Mouse (Mus musculus): ENCODE measurements around the gene Ube2ql1.

Gene Ube2ql1

DNA sequence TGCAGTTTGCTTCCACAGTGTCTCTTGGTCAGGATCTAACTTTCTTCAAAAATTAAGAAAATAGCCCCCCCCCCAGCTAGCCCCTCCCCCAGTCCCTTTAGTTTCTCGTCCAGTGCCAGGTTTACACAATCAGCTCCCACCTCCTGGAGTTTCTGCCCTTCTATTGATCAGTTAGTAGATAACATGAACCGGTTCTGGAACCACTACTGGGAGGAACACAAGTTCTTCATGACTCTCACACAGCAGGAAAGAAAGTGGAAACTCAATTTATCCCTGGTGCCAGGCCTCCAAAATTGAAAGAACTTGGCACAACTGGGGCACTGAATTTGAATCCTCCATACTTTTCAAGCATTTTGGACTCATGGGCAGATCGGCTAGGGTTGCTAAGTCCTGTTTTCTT, 85.2 kb downstream of the Ube2ql1 start:
- POLR2A ChIA-PET: interaction anchor here in 2 of 4 experiments (0.6 to 1.3 kb wide), 3 partner anchors 17 to 129 kb away, joined by 3 to 4 read pairs (median 3); no protein-coding TSS in a partner anchor
- CTCF ChIA-PET: interaction anchor here (0.6 to 2.7 kb wide), 10 partner anchors 43 to 161 kb away, joined by 3 to 18 read pairs (median 4); no protein-coding TSS in a partner anchor

Data from embryonic stem cell, embryonic (primary cell).